Mouse (Mus musculus) liver, embryonic 14.5 days (tissue): ENCODE data around the gene Commd7.

Experiments
- CTCF ChIP-seq: IDR thresholded peaks from 2 replicates; pipeline ENCODE4 v1.5.1; 2016; ENCODE audit warnings: antibody characterized with exemption, low read depth, control low read depth
- EP300 ChIP-seq: IDR thresholded peaks from 2 replicates; pipeline ENCODE4 v1.6.1; 2016; ENCODE audit warnings: antibody characterized with exemption, low read depth

- TF ChIP-seq CTCF (no peak), EP300 (no peak)
Measured at GRCm38 (mm10) chr2:153593186-153593585, 39.4 kb downstream of the Commd7 start.
